Mouse (Mus musculus): ENCODE measurements around the gene Slc44a4. TPM values are rescaled to one million over a fixed set of nuclear protein-coding genes. Genes with fewer than 3 reads are reported as not detected.

The Slc44a4 gene
- polyA plus RNA-seq, 1 experiment from 2014 or later, result 0.44 TPM

- Histone ChIP-seq H3K27ac (replicated peaks) (no peak overlapping the region), H3K27me3 (replicated peaks; ENCODE audit: low read depth, poor library complexity, severe bottlenecking) (peaks cover 16% of the 10 kb centered on the region), H3K4me1 (peaks cover 15% of the 10 kb centered on the region), H3K9me3 (no peaks in the 10 kb centered on the region), H3K36me3 (replicated peaks) (peaks cover 14% of the 10 kb centered on the region), H3K4me3 (no peak overlapping the region)
- DNase-seq (ENCODE audit: low spot score), result no peak
- 82% methylated on average over 3 of the region's 3 CpGs for WGBS
These were observed 61.6 kb downstream of the Slc44a4 start for GRCm38 (mm10) chr17:34975581-34976492.

- H3K4me1 ChIP-seq, result peaks cover 19% of the 10 kb centered on the region
- peaks cover 14% of the 10 kb centered on the region for H3K36me3 ChIP-seq (replicated peaks)
- no peak for DNase-seq (ENCODE audit: low spot score)
- no peaks in the 10 kb centered on the region for H3K9me3 ChIP-seq
- peaks cover 16% of the 10 kb centered on the region for H3K27me3 ChIP-seq (replicated peaks; ENCODE audit: low read depth, poor library complexity, severe bottlenecking)
- no peak overlapping the region for H3K4me3 ChIP-seq
- 94% methylated on average over 20 of the region's 20 CpGs for WGBS
- H3K27ac ChIP-seq (replicated peaks), result no peak overlapping the region
These were observed 62.7 kb downstream of the Slc44a4 start for GRCm38 (mm10) chr17:34977000-34977399.

- H3K27me3 ChIP-seq (replicated peaks; ENCODE audit: low read depth, poor library complexity, severe bottlenecking), result peaks cover 9% of the 10 kb centered on the region
- no peaks in the 10 kb centered on the region for H3K9me3 ChIP-seq
- H3K4me3 ChIP-seq, result no peak overlapping the region
- no peak overlapping the region for H3K27ac ChIP-seq (replicated peaks)
- DNase-seq (ENCODE audit: low spot score), result no peak
- WGBS, result 91% methylated on average over 27 of the region's 27 CpGs
- peaks cover 15% of the 10 kb centered on the region for H3K36me3 ChIP-seq (replicated peaks)
- peaks cover 18% of the 10 kb centered on the region for H3K4me1 ChIP-seq
These were observed 64.0 kb downstream of the Slc44a4 start for GRCm38 (mm10) chr17:34978239-34978638.

- no peak for DNase-seq (ENCODE audit: low spot score)
- no peak overlapping the region for H3K27ac ChIP-seq (replicated peaks)
- H3K9me3 ChIP-seq, result no peaks in the 10 kb centered on the region
- no peaks in the 10 kb centered on the region for H3K27me3 ChIP-seq (replicated peaks; ENCODE audit: low read depth, poor library complexity, severe bottlenecking)
- H3K4me1 ChIP-seq, result peaks cover 20% of the 10 kb centered on the region
- peaks cover 25% of the 10 kb centered on the region for H3K36me3 ChIP-seq (replicated peaks)
- H3K4me3 ChIP-seq, result no peak overlapping the region
- WGBS, result 91% methylated on average over 4 of the region's 4 CpGs
These were observed 65.4 kb downstream of the Slc44a4 start for GRCm38 (mm10) chr17:34979631-34980030.

Other genes starting within 250 kb of the Slc44a4 start
- gene Tnxb, start 243.9 kb upstream of the Slc44a4 start, polyA plus RNA-seq (2016; fragmentation: Nextera tagmentation; extraction: Ambion mirVana), result 0.03 TPM in 1 of 2 replicates, not detected in the other
- not detected in 2 replicates for gene C4b, start 170.6 kb upstream of the Slc44a4 start, polyA plus RNA-seq (2016; fragmentation: Nextera tagmentation; extraction: Ambion mirVana)
- gene Cyp21a1, start 109.9 kb upstream of the Slc44a4 start, polyA plus RNA-seq (2016; fragmentation: Nextera tagmentation; extraction: Ambion mirVana), result not detected in 2 replicates
- 24.6 and 26.4 TPM in 2 replicates for gene Stk19, start 77.5 kb upstream of the Slc44a4 start, polyA plus RNA-seq (2016; fragmentation: Nextera tagmentation; extraction: Ambion mirVana)
- 78.1 and 88.8 TPM in 2 replicates for gene Dxo, start 77.4 kb upstream of the Slc44a4 start, polyA plus RNA-seq (2016; fragmentation: Nextera tagmentation; extraction: Ambion mirVana)
- 57.1 and 57.3 TPM in 2 replicates for gene Skiv2l, start 64.3 kb upstream of the Slc44a4 start, polyA plus RNA-seq (2016; fragmentation: Nextera tagmentation; extraction: Ambion mirVana)
- gene Nelfe, start 64.1 kb upstream of the Slc44a4 start, polyA plus RNA-seq (2016; fragmentation: Nextera tagmentation; extraction: Ambion mirVana), result 129 and 144 TPM in 2 replicates
- 2.1 and 2.6 TPM in 2 replicates for gene Cfb, start 51.9 kb upstream of the Slc44a4 start, polyA plus RNA-seq (2016; fragmentation: Nextera tagmentation; extraction: Ambion mirVana)
- gene Zbtb12, start 35.0 kb upstream of the Slc44a4 start, polyA plus RNA-seq (2016; fragmentation: Nextera tagmentation; extraction: Ambion mirVana), result 4.8 and 6.2 TPM in 2 replicates
- not detected in 2 replicates for gene Gm20547, start 32.4 kb upstream of the Slc44a4 start, polyA plus RNA-seq (2016; fragmentation: Nextera tagmentation; extraction: Ambion mirVana)
- 0.55 and 1.6 TPM in 2 replicates for gene C2, start 16.2 kb upstream of the Slc44a4 start, polyA plus RNA-seq (2016; fragmentation: Nextera tagmentation; extraction: Ambion mirVana)
- 96.5 and 103 TPM in 2 replicates for gene Ehmt2, start 16.0 kb upstream of the Slc44a4 start, polyA plus RNA-seq (2016; fragmentation: Nextera tagmentation; extraction: Ambion mirVana)
- gene Neu1, start 16.8 kb downstream of the Slc44a4 start, polyA plus RNA-seq (2016; fragmentation: Nextera tagmentation; extraction: Ambion mirVana), result 14.0 and 19.3 TPM in 2 replicates
- gene Hspa1b, start 44.8 kb downstream of the Slc44a4 start, polyA plus RNA-seq (2016; fragmentation: Nextera tagmentation; extraction: Ambion mirVana), result 0.13 and 0.15 TPM in 2 replicates
- gene Gm20481, start 55.4 kb downstream of the Slc44a4 start, polyA plus RNA-seq (2016; fragmentation: Nextera tagmentation; extraction: Ambion mirVana), result not detected in 2 replicates
- gene Hspa1a, start 57.7 kb downstream of the Slc44a4 start, polyA plus RNA-seq (2016; fragmentation: Nextera tagmentation; extraction: Ambion mirVana), result 1.3 and 1.9 TPM in 2 replicates
- gene Hspa1l, start 58.2 kb downstream of the Slc44a4 start, polyA plus RNA-seq (2016; fragmentation: Nextera tagmentation; extraction: Ambion mirVana), result 1.1 TPM in 2 replicates
- gene Lsm2, start 67.4 kb downstream of the Slc44a4 start, polyA plus RNA-seq (2016; fragmentation: Nextera tagmentation; extraction: Ambion mirVana), result 339 and 361 TPM in 2 replicates
- gene Vars, start 86.5 kb downstream of the Slc44a4 start, polyA plus RNA-seq (2016; fragmentation: Nextera tagmentation; extraction: Ambion mirVana), result 197 and 223 TPM in 2 replicates
- 0.18 and 0.21 TPM in 2 replicates for gene Vwa7, start 102.1 kb downstream of the Slc44a4 start, polyA plus RNA-seq (2016; fragmentation: Nextera tagmentation; extraction: Ambion mirVana)
- 4.2 and 5.6 TPM in 2 replicates for gene Sapcd1, start 113.5 kb downstream of the Slc44a4 start, polyA plus RNA-seq (2016; fragmentation: Nextera tagmentation; extraction: Ambion mirVana)
- 3.9 and 4.4 TPM in 2 replicates for gene Msh5, start 132.3 kb downstream of the Slc44a4 start, polyA plus RNA-seq (2016; fragmentation: Nextera tagmentation; extraction: Ambion mirVana)
- 190 and 191 TPM in 2 replicates for gene Clic1, start 135.5 kb downstream of the Slc44a4 start, polyA plus RNA-seq (2016; fragmentation: Nextera tagmentation; extraction: Ambion mirVana)
- 482 and 503 TPM in 2 replicates for gene Ddah2, start 144.6 kb downstream of the Slc44a4 start, polyA plus RNA-seq (2016; fragmentation: Nextera tagmentation; extraction: Ambion mirVana)
- gene Ly6g6c, start 150.9 kb downstream of the Slc44a4 start, polyA plus RNA-seq (2016; fragmentation: Nextera tagmentation; extraction: Ambion mirVana), result 0.31 and 0.35 TPM in 2 replicates
- gene Mpig6b, start 151.7 kb downstream of the Slc44a4 start, polyA plus RNA-seq (2016; fragmentation: Nextera tagmentation; extraction: Ambion mirVana), result 0.52 and 0.93 TPM in 2 replicates
- 0.83 and 1.00 TPM in 2 replicates for gene Ly6g6e, start 162.4 kb downstream of the Slc44a4 start, polyA plus RNA-seq (2016; fragmentation: Nextera tagmentation; extraction: Ambion mirVana)
- gene Ly6g6d, start 163.6 kb downstream of the Slc44a4 start, polyA plus RNA-seq (2016; fragmentation: Nextera tagmentation; extraction: Ambion mirVana), result 1.3 TPM in 1 of 2 replicates, not detected in the other
- 0.51 and 0.62 TPM in 2 replicates for gene Ly6g6f, start 171.1 kb downstream of the Slc44a4 start, polyA plus RNA-seq (2016; fragmentation: Nextera tagmentation; extraction: Ambion mirVana)
- gene Abhd16a, start 174.8 kb downstream of the Slc44a4 start, polyA plus RNA-seq (2016; fragmentation: Nextera tagmentation; extraction: Ambion mirVana), result 59.4 and 60.0 TPM in 2 replicates
- gene Ly6g5c, start 193.8 kb downstream of the Slc44a4 start, polyA plus RNA-seq (2016; fragmentation: Nextera tagmentation; extraction: Ambion mirVana), result not detected in 2 replicates
- gene Ly6g5b, start 201.0 kb downstream of the Slc44a4 start, polyA plus RNA-seq (2016; fragmentation: Nextera tagmentation; extraction: Ambion mirVana), result 1.5 and 1.6 TPM in 2 replicates
- 32.5 and 33.3 TPM in 2 replicates for gene Gpank1, start 207.0 kb downstream of the Slc44a4 start, polyA plus RNA-seq (2016; fragmentation: Nextera tagmentation; extraction: Ambion mirVana)
- 283 and 288 TPM in 2 replicates for gene Csnk2b, start 207.6 kb downstream of the Slc44a4 start, polyA plus RNA-seq (2016; fragmentation: Nextera tagmentation; extraction: Ambion mirVana)
- 9.6 and 9.7 TPM in 2 replicates for gene D17H6S53E, start 211.9 kb downstream of the Slc44a4 start, polyA plus RNA-seq (2016; fragmentation: Nextera tagmentation; extraction: Ambion mirVana)
- 0.40 and 0.69 TPM in 2 replicates for gene Apom, start 217.6 kb downstream of the Slc44a4 start, polyA plus RNA-seq (2016; fragmentation: Nextera tagmentation; extraction: Ambion mirVana)
- gene Bag6, start 220.7 kb downstream of the Slc44a4 start, polyA plus RNA-seq (2016; fragmentation: Nextera tagmentation; extraction: Ambion mirVana), result 73.8 and 77.8 TPM in 2 replicates

All from embryonic facial prominence, embryonic 10.5 days (tissue).